Mouse (Mus musculus): ENCODE measurements at regions not wholly inside any gene's neighbourhood (a gene's known extent, or its start where the extent isn't known, plus 50 kb on each side); places are given as distances from the start of the nearest gene placed in this dataset.

- DNase-seq (ENCODE audit: low spot score in 2 of 2) = peak in 1 of 2 experiments; percentile 49
Measured at GRCm38 (mm10) chr4:95105424-95105823, 53.4 kb upstream of the Jun start.

GRCm38 (mm10) chr4:95105926-95106622, 54.1 kb upstream of the Jun start:
- DNase-seq (ENCODE audit: low spot score in 2 of 2) = no peak

- DNase-seq (ENCODE audit: low spot score in 2 of 2) = no peak
Measured at GRCm38 (mm10) chr4:95106881-95107665, 55.1 kb upstream of the Jun start.

DNA sequence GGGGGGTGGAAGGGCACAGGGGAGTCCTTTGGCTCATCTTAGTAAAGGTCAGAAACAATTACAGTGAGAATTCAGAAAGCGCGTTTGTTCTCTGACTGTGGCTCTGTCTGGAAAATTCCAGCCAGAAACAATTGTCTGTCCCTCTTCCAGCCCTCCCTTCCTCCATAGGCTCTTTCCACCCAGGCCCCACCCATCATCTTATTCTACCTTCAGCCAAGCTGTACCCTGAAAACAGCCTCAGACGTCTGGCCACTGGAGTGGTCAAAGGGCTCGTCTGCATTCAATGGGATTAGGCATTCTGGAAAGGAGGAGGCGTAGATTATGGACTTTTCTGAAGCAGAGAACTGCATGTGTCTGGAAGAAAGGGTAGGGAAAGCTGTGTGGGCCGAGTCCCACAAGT, 56.8 kb upstream of the Jun start:
- DNase-seq (ENCODE audit: low spot score in 2 of 2) = no peak

DNA sequence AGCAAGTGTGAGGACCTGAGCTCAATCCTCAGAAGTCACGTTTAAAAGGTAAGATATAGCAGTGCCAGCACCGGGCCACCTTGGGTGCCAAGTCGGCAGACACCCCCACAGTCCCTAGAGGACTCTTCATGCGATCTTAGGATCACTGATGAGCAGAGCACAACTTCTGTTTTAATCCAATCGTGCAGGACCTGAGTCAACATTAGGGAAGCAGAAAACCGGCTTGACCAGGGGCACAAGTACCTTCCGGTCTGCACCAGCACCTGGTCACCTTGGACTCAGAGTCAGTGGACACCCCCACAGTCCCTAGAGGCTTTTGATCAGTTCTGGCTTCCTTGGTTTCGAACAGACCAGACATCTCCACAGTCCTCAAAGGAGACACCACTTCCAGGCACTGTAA, 58.8 kb upstream of the Jun start:
- no peak for DNase-seq (ENCODE audit: low spot score in 2 of 2)

DNA sequence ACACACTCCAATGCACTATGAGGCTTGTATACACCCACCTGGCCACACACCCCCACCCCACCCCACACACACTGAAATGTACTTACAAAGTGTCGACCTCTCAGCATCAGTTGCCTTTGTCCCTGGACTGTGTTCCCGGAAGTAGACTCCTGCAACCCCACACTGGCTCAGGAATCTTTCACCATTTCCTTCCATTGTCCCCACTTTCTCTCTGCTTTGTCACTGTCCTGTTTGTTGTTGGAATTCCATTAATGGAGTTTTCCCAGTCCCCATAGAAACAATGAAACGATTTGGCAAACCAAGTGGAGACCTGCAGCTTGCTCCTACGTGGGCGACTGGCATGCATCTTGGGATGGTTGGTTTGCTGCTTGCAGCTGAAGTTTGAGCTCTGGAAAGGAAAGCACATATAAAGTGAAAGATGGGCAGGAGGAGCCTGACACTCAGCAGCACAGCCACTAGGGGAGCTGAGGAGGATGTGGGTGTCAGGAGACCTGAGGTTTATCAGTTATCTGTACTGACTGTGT, 65.2 kb upstream of the Jun start:
- DNase-seq (ENCODE audit: low spot score in 2 of 2) = no peak

- no peak for DNase-seq (ENCODE audit: low spot score in 2 of 2)
Measured at GRCm38 (mm10) chr4:95120876-95121275, 68.9 kb upstream of the Jun start.

- DNase-seq (ENCODE audit: low spot score in 2 of 2) = no peak
Measured at GRCm38 (mm10) chr4:95125346-95125745, 73.3 kb upstream of the Jun start.

DNA sequence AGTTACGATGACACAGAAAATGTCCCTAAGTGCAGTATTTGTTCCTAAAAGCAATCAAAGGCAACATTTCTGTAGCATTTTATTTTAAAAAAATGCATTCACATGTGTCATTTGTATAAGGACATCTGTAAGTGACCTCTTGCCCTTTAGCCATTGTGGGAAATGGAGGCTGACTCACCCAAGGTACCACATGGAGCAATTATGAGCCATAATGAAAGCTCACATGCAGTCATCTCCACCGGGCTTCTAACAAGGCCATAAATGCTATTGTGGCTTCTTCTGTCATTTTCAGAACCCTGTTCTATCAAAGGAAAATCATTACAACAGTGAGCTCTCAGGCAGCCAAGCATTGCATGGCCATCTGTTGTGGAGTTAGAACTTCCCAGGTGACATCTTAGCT, 75.9 kb upstream of the Jun start:
- DNase-seq (ENCODE audit: low spot score in 2 of 2) = no peak

DNA sequence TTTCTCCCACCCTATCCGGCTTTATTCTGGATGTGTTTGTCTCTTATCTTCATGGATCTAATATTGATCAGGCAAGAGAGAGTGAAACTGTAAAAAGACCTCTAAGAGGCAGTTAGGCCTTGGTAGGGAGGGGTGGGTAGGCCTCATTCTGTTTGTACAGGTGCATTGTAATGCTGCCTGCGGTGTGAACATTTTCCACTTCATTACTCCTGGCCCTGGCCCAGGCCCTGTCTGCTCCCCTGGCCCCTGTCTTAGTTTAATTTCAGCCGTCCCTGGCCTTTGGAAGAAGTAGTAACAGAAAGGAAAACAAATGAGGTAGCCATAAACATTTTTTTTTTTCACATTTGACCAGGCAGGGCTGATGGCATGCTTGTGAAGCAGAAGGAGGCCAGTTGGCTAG, 81.8 kb upstream of the Jun start:
- DNase-seq (ENCODE audit: low spot score in 2 of 2) = no peak

- DNase-seq (ENCODE audit: low spot score in 2 of 2) = no peak
Measured at GRCm38 (mm10) chr4:95134611-95135010, 82.6 kb upstream of the Jun start.

- peak in 1 of 2 experiments; percentile 39 for DNase-seq (ENCODE audit: low spot score in 2 of 2)
Measured at GRCm38 (mm10) chr4:95137413-95138143, 85.6 kb upstream of the Jun start.

- no peak for DNase-seq (ENCODE audit: low spot score in 2 of 2)
Measured at GRCm38 (mm10) chr4:95138676-95139075, 86.7 kb upstream of the Jun start.

DNA sequence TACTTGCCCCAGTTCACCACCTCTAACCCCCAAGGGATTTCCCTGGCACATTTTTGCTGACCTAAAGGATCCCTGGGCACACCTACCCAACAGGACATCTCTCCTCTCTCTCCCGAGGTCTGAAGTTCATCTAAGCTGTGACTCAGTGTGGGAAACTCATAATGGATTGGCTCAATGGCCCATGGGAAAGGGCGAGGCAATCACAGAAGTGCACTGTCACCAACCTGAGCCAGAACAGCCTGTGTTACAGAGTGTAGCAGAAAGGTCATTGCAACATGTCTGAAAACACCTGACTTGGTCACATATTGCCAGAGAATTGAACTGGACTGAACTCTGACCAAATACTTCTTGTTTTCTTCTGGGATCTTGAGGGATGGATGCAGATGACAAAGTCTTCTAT, 89.2 kb upstream of the Jun start:
- no peak for DNase-seq (ENCODE audit: low spot score in 2 of 2)

GRCm38 (mm10) chr4:95143130-95143529, 91.1 kb upstream of the Jun start:
- DNase-seq (ENCODE audit: low spot score in 2 of 2) = no peak

GRCm38 (mm10) chr4:95143668-95144067, 91.6 kb upstream of the Jun start:
- DNase-seq (ENCODE audit: low spot score in 2 of 2) = no peak

DNA sequence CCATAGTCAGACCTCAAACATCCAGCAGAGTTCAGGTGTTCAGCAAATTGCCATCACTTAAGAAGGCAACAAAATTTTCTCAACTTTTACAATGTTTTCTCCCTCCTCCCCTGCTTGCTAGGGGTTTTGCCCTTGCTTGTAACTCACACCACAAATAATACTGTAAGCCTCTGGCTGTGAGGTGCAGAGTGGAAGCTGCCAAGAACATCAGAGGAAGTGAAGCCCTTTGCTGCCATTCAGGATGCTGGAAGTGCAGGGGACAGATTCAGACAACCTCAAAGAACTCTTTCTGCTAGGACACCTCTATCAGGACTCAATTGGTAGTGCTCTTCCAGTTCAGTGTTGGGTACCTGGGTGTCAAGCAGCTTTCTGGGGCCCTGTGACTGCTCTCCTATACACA, 92.4 kb upstream of the Jun start:
- DNase-seq (ENCODE audit: low spot score in 2 of 2) = no peak

GRCm38 (mm10) chr4:95146268-95146667, 94.2 kb upstream of the Jun start:
- no peak for DNase-seq (ENCODE audit: low spot score in 2 of 2)

- no peak for DNase-seq (ENCODE audit: low spot score in 2 of 2)
Measured at GRCm38 (mm10) chr4:95148665-95149064, 96.6 kb upstream of the Jun start.

- DNase-seq (ENCODE audit: low spot score in 2 of 2) = no peak
Measured at GRCm38 (mm10) chr4:95151678-95152077, 99.7 kb upstream of the Jun start.

DNA sequence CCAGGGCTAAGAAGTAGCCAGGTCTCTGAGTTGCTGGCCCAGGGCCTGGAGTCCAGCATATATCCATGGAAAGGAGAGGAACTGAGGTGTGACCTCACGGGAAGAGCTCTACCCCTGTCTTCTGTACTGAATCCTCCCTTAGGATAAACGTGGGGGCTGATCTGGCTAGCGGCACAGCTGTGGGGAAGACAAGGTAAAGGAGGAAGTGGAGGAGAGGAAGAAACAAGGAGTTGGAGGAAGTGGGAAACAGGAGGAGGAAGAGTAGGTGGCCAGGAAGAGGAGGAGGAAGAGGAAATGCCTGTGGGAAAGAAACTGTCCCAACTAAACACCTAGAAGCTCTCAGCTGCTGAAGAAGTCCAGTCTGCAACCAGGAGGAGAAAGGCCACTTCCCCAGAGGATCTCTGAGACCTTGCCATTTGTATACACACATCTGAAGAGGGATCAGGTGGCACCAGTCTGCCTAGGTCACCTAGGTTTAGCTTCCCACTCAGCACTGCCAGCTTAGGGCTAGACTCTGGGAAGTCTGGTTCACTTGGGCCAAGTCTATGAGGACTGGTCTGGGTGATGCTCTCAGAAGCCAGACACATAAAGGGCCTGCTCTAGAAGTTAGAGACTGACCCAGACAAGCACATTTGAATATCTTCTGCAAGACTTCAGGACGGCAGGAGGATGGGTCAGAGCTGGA, 100.6 kb upstream of the Jun start:
- no peak for DNase-seq (ENCODE audit: low spot score in 2 of 2)
